ENCODE assay signal across 8 mouse cellular contexts in genomic region chr3:90265034-90265931, GRCm38 (mm10). TPM values are rescaled to one million over a fixed set of nuclear protein-coding genes. Genes with fewer than 3 reads are reported as not detected.
A peak's percentile ranks its signal among the peaks of the same experiment; 100 is the strongest.
DNase-seq lines count a peak whose midpoint lies in the region; ATAC-seq and TF ChIP-seq lines count a peak whose summit lies in the region.

Gene Dennd4b, plus strand, starts transcription at chr3:90265185.

- DNase-seq in MEL-GATA-1-ER (ENCODE audit: extremely low read depth, low read depth) = peak; percentile 81
- DNase-seq in cerebellum, adult 9-10 months = peak; percentile 92
- DNase-seq in layer of hippocampus, adult 9-10 months (ENCODE audit: low spot score) = peak; percentile 66
- peak; percentile 81 to 88 for DNase-seq in thymus, adult 18-20 months

- under 1% methylated on average over 71 of the region's 87 CpGs for WGBS in lung, embryonic 15.5 days
- WGBS in olfactory bulb, adult 2 months = under 1% methylated on average over 63 of the region's 87 CpGs

- H3K4me2 ChIP-seq in lung, embryonic 15.5 days = peak within 1 kb of the TSS; percentile 71

- peak within 1 kb of the TSS; percentile 90 for H3K9ac ChIP-seq in lung, embryonic 15.5 days

- no peaks in the 10 kb centered on the region for H3K27me3 ChIP-seq in lung, embryonic 15.5 days

- peak; percentile 75 for ATAC-seq in frontal cortex, adult (ENCODE audit: low TSS enrichment)
- peak; percentile 74 to 79 for ATAC-seq in hematopoietic stem cell, adult 5-6 weeks (replicated peaks in 1 of 2; ENCODE audit: insufficient read depth in 1 of 2, low FRiP score in 2 of 2, low TSS enrichment in 1 of 2, low read depth in 1 of 2, poor library complexity in 2 of 2, severe bottlenecking in 2 of 2)
- peak; percentile 92 for ATAC-seq in lung, embryonic 15.5 days (ENCODE audit: borderline replicate concordance, extremely low read depth, low FRiP score, low TSS enrichment)

- H3K4me3 ChIP-seq in lung, embryonic 15.5 days = peak within 1 kb of the TSS; percentile 91
- H3K4me3 ChIP-seq in olfactory bulb, adult 2 months (ENCODE audit: insufficient read depth, low read depth, low read length) = peak within 1 kb of the TSS; percentile 72

- TF ChIP-seq POLR2A in olfactory bulb, adult 2 months (IDR thresholded peaks at IDR 0.05; ENCODE audit: insufficient read depth, low read depth, low read length) = no peak; the same call in 1 of the 2 replicates

- H3K36me3 ChIP-seq in lung, embryonic 15.5 days = peaks cover 36% of the 10 kb centered on the region

- H3K4me1 ChIP-seq in lung, embryonic 15.5 days = peaks cover 17% of the 10 kb centered on the region
- H3K4me1 ChIP-seq in olfactory bulb, adult 2 months (ENCODE audit: control insufficient read depth, insufficient read depth, low read length) = peaks cover 11% of the 10 kb centered on the region

- peak within 1 kb of the TSS; percentile 99 for H3K27ac ChIP-seq in lung, embryonic 15.5 days
- peak within 1 kb of the TSS; percentile 81 for H3K27ac ChIP-seq in olfactory bulb, adult 2 months (ENCODE audit: insufficient read depth, low read depth, low read length)

- TF ChIP-seq CTCF in olfactory bulb, adult 2 months (IDR thresholded peaks at IDR 0.05; ENCODE audit: insufficient read depth, low read depth, low read length) = peak; percentile 94

- no peaks in the 10 kb centered on the region for H3K9me3 ChIP-seq in lung, embryonic 15.5 days

RNA-seq across cellular contexts. Expression of gene Dennd4b, which starts in this region (rescaled TPM):
- total RNA-seq in hematopoietic stem cell, adult 5-6 weeks (2017) = 15.7 and 19.6 TPM in 2 replicates
- 3.4 and 4.8 TPM in 2 replicates for polyA plus RNA-seq in lung, embryonic 15.5 days (2015; fragmentation: Nextera tagmentation; extraction: Ambion mirVana)
- polyA plus RNA-seq in olfactory bulb, adult 2 months (2012; ENCODE audit: insufficient read depth, insufficient read length, low replicate concordance, missing spikeins) = not detected in 2 replicates

Comparison
In these comparisons a context has a peak if more than half of its experiments do, and no peak if none do; other contexts are left out.
1. Peak in every context shown above with its lines: DNase-seq, ATAC-seq, H3K4me3 ChIP-seq and H3K27ac ChIP-seq.